Mouse (Mus musculus) brain, embryonic 14.5 days (tissue): ENCODE data around the gene Pofut2.
"Not testable (repeated sequence)": the region's sequence is repeated elsewhere in the genome, so short reads cannot be mapped to it uniquely, and the experiment has no call there.

ENCODE experiments used
- CTCF ChIP-seq: fragments of 200-500 bp; IDR thresholded peaks from 2 replicates; pipeline ENCODE4 v1.5.1; 2012; ENCODE audit warnings: inconsistent platforms, mild to moderate bottlenecking, moderate library complexity, borderline replicate concordance; ENCODE audit not compliant: insufficient read depth, insufficient read length; ENCODE audit errors: extremely low read depth
- POLR2A ChIP-seq: fragments of 200-500 bp; IDR thresholded peaks from 2 replicates; pipeline ENCODE4 v1.6.1; 2012; ENCODE audit warnings: mild to moderate bottlenecking, inconsistent platforms, borderline replicate concordance; ENCODE audit not compliant: poor library complexity, insufficient read depth, insufficient read length, severe bottlenecking; ENCODE audit errors: extremely low read depth

GRCm38 (mm10) chr10:77282085-77282484, 23.1 kb downstream of the Pofut2 start:
- TF ChIP-seq CTCF, POLR2A: not testable (repeated sequence)
